Mouse (Mus musculus): ENCODE measurements at regions not wholly inside any gene's neighbourhood (a gene's known extent, or its start where the extent isn't known, plus 50 kb on each side); places are given as distances from the start of the nearest gene placed in this dataset.
"Not testable (repeated sequence)": the region's sequence is repeated elsewhere in the genome, so short reads cannot be mapped to it uniquely, and the experiment has no call there.

GRCm38 (mm10) chr12:115247298-115247697 is 800.2 kb upstream of the Zfp386 start:
- not testable (repeated sequence) for TF ChIP-seq TAL1 (conservative IDR thresholded peaks at IDR 0.05; ENCODE audit: low read depth, low read length); CTCF (IDR thresholded peaks at IDR 0.05; ENCODE audit: low read depth, low read length)

Measured in G1E (cell line).